Mouse (Mus musculus) kidney, adult 2 months (tissue): ENCODE results near the gene Dlg2.

Experiments used
- CTCF ChIP-seq: fragments of 200-500 bp; conservative IDR thresholded peaks from 2 replicates; pipeline ENCODE4 v1.5.1; 2011; ENCODE audit warnings: low read depth, mild to moderate bottlenecking, control low read depth, low read length, moderate library complexity, mixed read lengths; ENCODE audit not compliant: insufficient read depth, insufficient read length
- POLR2A ChIP-seq: fragments of 200-500 bp; IDR thresholded peaks from one replicate; pipeline ENCODE4 v1.6.1; 2011; ENCODE audit warnings: low read depth, low read length, control low read depth

DNA sequence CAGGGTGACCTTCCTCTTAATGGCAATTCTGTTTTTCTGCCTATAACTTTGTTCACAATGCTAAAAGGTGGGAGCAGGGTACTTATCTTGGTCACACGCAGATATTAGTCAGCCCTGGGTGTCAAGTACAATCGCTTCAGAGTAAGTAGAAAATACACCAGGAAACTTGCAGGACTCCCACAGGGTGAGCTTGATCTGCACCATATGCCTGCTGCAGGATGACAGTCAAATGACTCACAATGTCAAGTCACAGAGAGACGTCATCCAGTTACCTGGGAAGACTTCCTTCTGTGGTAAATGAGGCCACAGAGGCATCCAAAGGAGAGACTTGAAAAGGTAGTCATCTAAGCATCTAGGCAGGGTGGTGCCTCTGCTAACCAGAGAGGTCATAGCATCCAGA, 1721.1 kb downstream of the Dlg2 start:
- TF ChIP-seq POLR2A (no peak), CTCF (no peak)
